Mouse (Mus musculus) lung, adult 2 months (tissue): ENCODE results near the gene Sf3a3. TPM values are rescaled to one million over a fixed set of nuclear protein-coding genes. Genes with fewer than 3 reads are reported as not detected.
A peak's percentile ranks its signal among the peaks of the same experiment; 100 is the strongest.

Experiments
- DNase-seq: peaks from one replicate; pipeline ENCODE4 v3.0.0; 2022
- H3K4me1 ChIP-seq: fragments of 200-500 bp; 2 replicates; pipeline ENCODE4 v1.6.1; 2011; ENCODE audit warnings: low read length; ENCODE audit not compliant: control insufficient read depth, insufficient read depth
- H3K4me3 ChIP-seq: fragments of 200-500 bp; replicated peaks from 2 replicates; pipeline ENCODE3; 2011; ENCODE audit warnings: low read depth, mild to moderate bottlenecking, control low read depth, low read length; ENCODE audit errors: extremely low read depth
- CTCF ChIP-seq: fragments of 200-500 bp; IDR thresholded peaks from 2 replicates; pipeline ENCODE4 v1.5.1; 2011; ENCODE audit warnings: mild to moderate bottlenecking, low read length, control low read depth; ENCODE audit not compliant: insufficient read depth
- POLR2A ChIP-seq: fragments of 200-500 bp; IDR thresholded peaks from 2 replicates; pipeline ENCODE4 v1.6.1; 2011; ENCODE audit warnings: low read depth, mild to moderate bottlenecking, control low read depth, low read length, borderline replicate concordance; ENCODE audit errors: extremely low read depth
- WGBS: fragments of 180-500 bp; shearing (Covaris S2); methylation state at CpG from one replicate; pipeline ENCODE4 v1.1.7; 2018; 5-methylcytosine and 5-hydroxymethylcytosine counted together
- polyA plus RNA-seq: library from polyadenylated mRNA; depleted of rRNA; stranded (reverse); fragments of >200 nt; gene quantifications from 2 replicates; pipeline ENCODE4 v1.2.3, GENCODE M21; 2012

Sf3a3 gene
- polyA plus RNA-seq, 1 experiment = 11.5 TPM

DNA sequence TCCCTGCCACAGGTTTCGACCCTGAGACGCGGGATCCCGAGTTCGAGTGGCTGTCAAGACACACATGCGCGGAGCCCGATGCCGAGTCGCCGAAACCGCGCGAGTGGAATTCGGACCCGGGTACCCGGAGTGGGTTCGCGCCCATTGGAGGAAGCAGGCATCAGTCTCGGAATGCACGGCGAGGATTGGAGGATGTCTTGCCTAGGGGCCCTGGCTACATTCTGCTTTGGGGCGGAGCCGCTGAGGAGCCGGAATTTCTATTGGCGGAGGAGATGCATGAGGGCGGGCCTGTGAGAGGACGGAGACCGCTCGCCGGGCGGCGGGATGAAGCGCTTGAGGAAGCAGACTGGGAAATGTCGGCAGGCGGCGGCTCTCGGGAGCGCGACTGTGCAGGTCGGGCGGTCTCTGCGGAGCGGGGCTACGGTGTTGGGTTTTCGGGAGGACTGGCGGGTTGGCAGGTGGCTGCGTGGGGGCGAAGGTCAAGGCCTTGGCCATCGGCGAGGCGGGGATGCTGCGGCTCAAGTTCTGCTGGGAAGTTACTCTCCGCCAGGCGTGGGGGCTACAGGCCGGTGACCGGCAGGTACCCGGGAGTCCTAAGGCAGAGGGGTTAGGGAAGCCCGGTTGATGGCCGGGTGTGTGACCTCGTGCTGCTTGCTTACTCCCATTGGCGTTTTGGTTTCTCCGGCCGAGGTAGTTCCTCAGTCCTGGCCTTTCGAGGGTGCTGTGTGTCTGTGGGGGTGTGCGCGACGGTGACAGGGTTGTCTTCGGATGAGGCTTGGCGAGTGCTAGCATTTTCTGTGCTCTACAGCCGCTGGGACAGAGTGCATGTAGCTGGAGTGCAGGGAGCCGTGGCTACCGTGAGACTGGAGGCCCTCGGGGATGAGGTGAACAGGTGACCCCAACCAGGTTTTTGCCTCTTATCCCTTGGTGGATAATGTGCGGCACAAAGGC is 37.0 kb downstream of the Sf3a3 start:
- TF ChIP-seq POLR2A (peak; percentile 74; the same call in 1 of the 2 replicates), CTCF (no peak)
- under 1% methylated on average over 75 of the region's 75 CpGs for WGBS
- DNase-seq = peak; percentile 99
- peaks cover 27% of the 10 kb centered on the region for H3K4me1 ChIP-seq
- H3K4me3 ChIP-seq = peak overlapping the region; percentile 97

- Histone ChIP-seq H3K4me3 (peak overlapping the region; percentile 85), H3K4me1 (peaks cover 27% of the 10 kb centered on the region)
- TF ChIP-seq POLR2A = no peak
- 0 out of 2 replicates have a peak, but pooled peaks have one; percentile 21 for TF ChIP-seq CTCF
- WGBS = 10% methylated on average over 15 of the region's 15 CpGs
- DNase-seq = peak; percentile 70
Observed at GRCm38 (mm10) chr4:124752281-124753199, 38.0 kb downstream of the Sf3a3 start.

DNA sequence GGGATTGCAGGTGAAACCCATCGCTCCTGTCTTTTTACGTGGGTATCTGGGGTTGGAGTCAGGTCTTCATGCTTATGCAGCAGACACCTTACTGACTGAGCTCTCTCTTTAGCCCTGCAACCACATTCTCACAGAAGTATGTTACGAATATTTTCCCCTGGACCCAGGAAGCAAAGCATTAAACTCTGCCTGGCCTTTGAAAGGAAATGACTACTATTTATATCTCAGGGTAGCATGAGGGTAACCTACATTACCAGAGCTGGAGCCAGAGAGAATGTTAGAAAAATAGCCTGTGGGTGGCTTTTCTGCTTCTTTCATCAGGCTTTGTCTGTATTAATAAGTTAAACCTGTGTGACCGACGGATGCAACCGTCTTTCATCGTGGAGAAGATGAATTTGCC is 41.0 kb downstream of the Sf3a3 start:
- no peak for TF ChIP-seq POLR2A
- no peak for TF ChIP-seq CTCF
- no peak overlapping the region for H3K4me3 ChIP-seq
- 31% methylated on average over 7 of the region's 7 CpGs for WGBS
- H3K4me1 ChIP-seq = peaks cover 33% of the 10 kb centered on the region
- no peak for DNase-seq

DNA sequence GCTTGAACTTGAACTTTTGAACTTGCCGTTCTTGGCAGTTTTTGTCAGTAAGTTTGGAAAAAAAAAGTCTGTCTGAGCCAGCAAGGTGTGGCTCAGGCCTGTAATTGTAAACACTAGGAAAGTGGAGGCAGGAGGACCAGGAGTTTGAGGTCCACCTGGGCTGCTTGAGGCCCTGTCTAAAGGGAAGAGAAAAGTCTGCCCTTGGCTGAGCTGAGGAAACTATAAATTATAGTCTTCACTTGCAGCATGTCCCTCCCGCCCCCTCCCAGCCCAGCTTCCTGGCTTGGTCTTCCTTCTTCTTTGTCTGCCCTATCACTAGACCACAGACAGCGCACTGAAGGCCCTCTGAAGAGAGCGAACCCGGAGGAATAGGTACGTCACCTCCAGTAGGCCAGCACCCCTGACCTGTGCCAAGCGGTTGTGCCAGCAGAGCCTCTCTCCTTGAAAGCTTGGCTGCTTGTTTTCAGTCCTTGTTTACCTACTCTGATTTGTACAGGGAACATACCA is 44.8 kb downstream of the Sf3a3 start:
- 20% methylated on average over 7 of the region's 7 CpGs for WGBS
- TF ChIP-seq POLR2A (no peak), CTCF (no peak)
- DNase-seq = no peak
- Histone ChIP-seq H3K4me3 (no peak overlapping the region), H3K4me1 (peaks cover 19% of the 10 kb centered on the region)

GRCm38 (mm10) chr4:124761201-124761600 is 46.6 kb downstream of the Sf3a3 start:
- H3K4me3 ChIP-seq = no peak overlapping the region
- WGBS = 41% methylated on average over 1 of the region's 1 CpGs
- no peak for DNase-seq
- H3K4me1 ChIP-seq = peaks cover 12% of the 10 kb centered on the region
- no peak for TF ChIP-seq POLR2A
- no peak for TF ChIP-seq CTCF

DNA sequence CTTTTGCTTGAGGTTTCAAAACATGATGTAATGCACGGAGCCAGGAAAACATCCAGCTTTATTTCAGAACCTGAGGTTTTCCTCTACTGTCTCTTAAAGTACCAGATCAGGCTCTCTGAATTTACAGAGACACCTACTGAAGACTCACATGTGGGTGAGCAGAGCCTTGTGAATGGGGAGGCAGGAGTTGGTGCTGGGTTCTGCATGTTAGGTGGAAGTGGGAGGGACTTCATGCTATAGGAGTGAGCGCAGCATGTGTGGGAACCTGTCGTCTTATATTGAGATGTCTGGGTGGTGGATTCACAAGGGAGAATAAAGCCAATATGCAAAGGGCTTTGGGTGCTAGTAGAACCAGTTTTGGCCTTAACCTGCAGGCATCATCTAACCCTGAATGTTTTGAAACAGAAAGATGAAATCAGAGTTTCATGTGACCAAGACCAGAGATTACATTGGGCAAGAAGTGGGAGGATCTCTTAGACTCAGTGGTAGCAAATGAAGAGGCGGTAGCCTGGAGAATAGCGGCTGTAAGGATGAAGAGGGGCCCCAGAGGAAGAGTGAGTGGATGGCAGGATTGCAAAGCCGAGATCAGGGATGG is 48.4 kb downstream of the Sf3a3 start:
- 86% methylated on average over 6 of the region's 6 CpGs for WGBS
- no peak overlapping the region for H3K4me3 ChIP-seq
- peaks cover 23% of the 10 kb centered on the region for H3K4me1 ChIP-seq
- DNase-seq = no peak
- TF ChIP-seq CTCF = no peak
- TF ChIP-seq POLR2A = no peak

GRCm38 (mm10) chr4:124765802-124766565 is 51.4 kb downstream of the Sf3a3 start:
- Histone ChIP-seq H3K4me3 (peak overlapping the region; percentile 25), H3K4me1 (peaks cover 22% of the 10 kb centered on the region)
- no peak for DNase-seq
- 47% methylated on average over 23 of the region's 23 CpGs for WGBS
- TF ChIP-seq CTCF (no peak), POLR2A (no peak)

- peaks cover 22% of the 10 kb centered on the region for H3K4me1 ChIP-seq
- H3K4me3 ChIP-seq = no peak overlapping the region
- TF ChIP-seq CTCF = no peak
- WGBS = 9% methylated on average over 2 of the region's 2 CpGs
- DNase-seq = no peak
Observed at GRCm38 (mm10) chr4:124766566-124766940, 52.0 kb downstream of the Sf3a3 start.
